13 mouse cellular contexts compared by ENCODE assay signal in genomic region chr13:111966113-111966512, GRCm38 (mm10).
DNase-seq lines count a peak whose midpoint lies in the region; ATAC-seq and TF ChIP-seq lines count a peak whose summit lies in the region.
"Had no signal": no experiment of that assay in that cellular context is flagged by ENCODE, and none has a peak within 500 bp of the region (broad histone marks: within the 10 kb centered on the region; RNA-seq: fewer than 3 reads in every experiment).

No protein-coding gene starts in this region.

- peak overlapping the region; percentile 57; the same call in 1 of the 2 replicates for H3K27ac ChIP-seq in heart, embryonic 10.5 days
- 0 out of 2 replicates have a peak overlapping the region, but pooled peaks have one; percentile 5 for H3K27ac ChIP-seq in kidney, postnatal 0 days
- H3K27ac ChIP-seq in limb, embryonic 10.5 days, result peak overlapping the region; percentile 6; the same call in 1 of the 2 replicates
- H3K27ac ChIP-seq in midbrain, embryonic 14.5 days (replicated peaks; ENCODE audit: low read depth, low read length), result no peak overlapping the region
- H3K27ac ChIP-seq: forebrain, embryonic 15.5 days; hindbrain, embryonic 15.5 days; midbrain, embryonic 15.5 days had no signal

- H3K4me2 ChIP-seq in kidney, postnatal 0 days (ENCODE audit: low read length), result no peak overlapping the region
- H3K4me2 ChIP-seq in midbrain, embryonic 14.5 days (ENCODE audit: low read length), result no peak overlapping the region
- H3K4me2 ChIP-seq: forebrain, embryonic 15.5 days; hindbrain, embryonic 15.5 days; midbrain, embryonic 15.5 days had no signal

- peaks cover 25% of the 10 kb centered on the region for H3K4me1 ChIP-seq in heart, embryonic 10.5 days
- H3K4me1 ChIP-seq in kidney, postnatal 0 days (replicated peaks; ENCODE audit: insufficient read depth, low read length), result peaks cover 11% of the 10 kb centered on the region
- peaks cover 23% of the 10 kb centered on the region for H3K4me1 ChIP-seq in limb, embryonic 10.5 days
- H3K4me1 ChIP-seq in midbrain, embryonic 14.5 days (ENCODE audit: control insufficient read depth, insufficient read depth, low read length), result no peaks in the 10 kb centered on the region
- H3K4me1 ChIP-seq: midbrain, embryonic 15.5 days had no signal

- 56% methylated on average over 6 of the region's 6 CpGs for WGBS in heart, embryonic 10.5 days
- WGBS in kidney, postnatal 0 days, result 42% methylated on average over 6 of the region's 6 CpGs
- WGBS in limb, embryonic 10.5 days, result 70% methylated on average over 6 of the region's 6 CpGs
- WGBS in midbrain, embryonic 14.5 days, result 83% methylated on average over 6 of the region's 6 CpGs

- H3K36me3 ChIP-seq in heart, embryonic 10.5 days, result no peaks in the 10 kb centered on the region
- H3K36me3 ChIP-seq in kidney, postnatal 0 days (ENCODE audit: insufficient read depth, low read length), result no peaks in the 10 kb centered on the region
- no peaks in the 10 kb centered on the region for H3K36me3 ChIP-seq in limb, embryonic 10.5 days
- H3K36me3 ChIP-seq in midbrain, embryonic 14.5 days (ENCODE audit: control insufficient read depth, insufficient read depth, low read length), result no peaks in the 10 kb centered on the region
- H3K36me3 ChIP-seq: forebrain, embryonic 15.5 days; hindbrain, embryonic 15.5 days; midbrain, embryonic 15.5 days had no signal

- no peak overlapping the region for H3K9ac ChIP-seq in kidney, postnatal 0 days (ENCODE audit: low read depth, low read length)
- H3K9ac ChIP-seq in midbrain, embryonic 14.5 days (replicated peaks; ENCODE audit: low read length), result no peak overlapping the region
- H3K9ac ChIP-seq: forebrain, embryonic 15.5 days; hindbrain, embryonic 15.5 days; midbrain, embryonic 15.5 days had no signal

- no peak for DNase-seq in heart, embryonic 10.5 days (ENCODE audit: low spot score)
- DNase-seq in heart, adult 18-20 months, result no peak
- DNase-seq in kidney, postnatal 0 days (ENCODE audit: low spot score), result no peak
- no peak for DNase-seq in kidney, adult 11 months
- DNase-seq in adrenal gland, postnatal 10 days, result peak; percentile 38
- DNase-seq in limb, embryonic 10.5 days (ENCODE audit: low spot score), result no peak
- no peak for DNase-seq in cerebellum, adult 8-10 months
- DNase-seq in midbrain, embryonic 14.5 days, result no peak
- DNase-seq: cerebellum, adult 18-20 months had no signal

- no peak for ATAC-seq in kidney, postnatal 0 days (replicated peaks; ENCODE audit: low FRiP score, low read depth)
- ATAC-seq in midbrain, embryonic 14.5 days (ENCODE audit: low FRiP score, low TSS enrichment), result no peak
- ATAC-seq: forebrain, embryonic 15.5 days; midbrain, embryonic 15.5 days had no signal

- no peak for TF ChIP-seq CTCF in kidney, postnatal 0 days (IDR thresholded peaks at IDR 0.05; ENCODE audit: low read depth)

- H3K9me3 ChIP-seq in heart, embryonic 10.5 days, result no peaks in the 10 kb centered on the region
- H3K9me3 ChIP-seq in kidney, postnatal 0 days (replicated peaks; ENCODE audit: low read length), result no peaks in the 10 kb centered on the region
- no peaks in the 10 kb centered on the region for H3K9me3 ChIP-seq in limb, embryonic 10.5 days (replicated peaks)
- H3K9me3 ChIP-seq in midbrain, embryonic 14.5 days (ENCODE audit: control insufficient read depth, low read length), result no peaks in the 10 kb centered on the region
- H3K9me3 ChIP-seq: forebrain, embryonic 15.5 days; hindbrain, embryonic 15.5 days; midbrain, embryonic 15.5 days had no signal

- H3K4me3 ChIP-seq in heart, embryonic 10.5 days, result no peak overlapping the region
- H3K4me3 ChIP-seq in kidney, postnatal 0 days (replicated peaks; ENCODE audit: low read depth, low read length), result no peak overlapping the region
- H3K4me3 ChIP-seq in limb, embryonic 10.5 days, result no peak overlapping the region
- no peak overlapping the region for H3K4me3 ChIP-seq in midbrain, embryonic 14.5 days (replicated peaks; ENCODE audit: low read depth, low read length)
- H3K4me3 ChIP-seq: erythroblast, embryonic 14.5 days; forebrain, embryonic 15.5 days; hindbrain, embryonic 15.5 days; midbrain, embryonic 15.5 days had no signal

- H3K27me3 ChIP-seq in heart, embryonic 10.5 days (ENCODE audit: insufficient read depth, poor library complexity, severe bottlenecking), result no peaks in the 10 kb centered on the region
- no peaks in the 10 kb centered on the region for H3K27me3 ChIP-seq in kidney, postnatal 0 days (ENCODE audit: insufficient read depth, low read length)
- H3K27me3 ChIP-seq in limb, embryonic 10.5 days (ENCODE audit: low read depth, poor library complexity, severe bottlenecking), result no peaks in the 10 kb centered on the region
- H3K27me3 ChIP-seq in midbrain, embryonic 14.5 days (ENCODE audit: control insufficient read depth, insufficient read depth, low read length), result no peaks in the 10 kb centered on the region
- H3K27me3 ChIP-seq: forebrain, embryonic 15.5 days; midbrain, embryonic 15.5 days had no signal
